Mouse (Mus musculus): ENCODE data around the gene Bdkrb2. TPM values are rescaled to one million over a fixed set of nuclear protein-coding genes. Genes with fewer than 3 reads are reported as not detected.

The Bdkrb2 gene
- total RNA-seq, 2 experiments from 2014 or later: 0.21 to 0.41 TPM

GRCm38 (mm10) chr12:105634374-105635067 is 71.5 kb downstream of the Bdkrb2 start:
- DNase-seq (ENCODE audit: low spot score in 2 of 2): no peak
- intact Hi-C loops (cut with DNase I): no loop called here

- intact Hi-C loops (cut with DNase I): no loop called here
- no peak for DNase-seq (ENCODE audit: low spot score in 2 of 2)
Measured at GRCm38 (mm10) chr12:105636551-105636950, 73.5 kb downstream of the Bdkrb2 start.

GRCm38 (mm10) chr12:105637554-105637953 is 74.5 kb downstream of the Bdkrb2 start:
- intact Hi-C loops (cut with DNase I): no loop called here
- no peak for DNase-seq (ENCODE audit: low spot score in 2 of 2)

GRCm38 (mm10) chr12:105642770-105643321 is 79.8 kb downstream of the Bdkrb2 start:
- no peak for DNase-seq (ENCODE audit: low spot score in 2 of 2)
- intact Hi-C loops (cut with DNase I): no loop called here

Other genes starting within 250 kb of the Bdkrb2 start
- 10 to 100 TPM; 11.1 to 12.1 TPM for gene Tunar, start 229.4 kb upstream of the Bdkrb2 start, total RNA-seq (2021)
- gene D430019H16Rik, start 109.4 kb upstream of the Bdkrb2 start, total RNA-seq (2021): 10 to 100 TPM; 96.6 to 99.5 TPM
- gene Bdkrb1, start 39.9 kb downstream of the Bdkrb2 start, total RNA-seq (2021): not detected
- gene Gskip, start 121.6 kb downstream of the Bdkrb2 start, total RNA-seq (2021): 10 to 100 TPM; 23.6 to 25.7 TPM
- gene Atg2b, start 122.0 kb downstream of the Bdkrb2 start, total RNA-seq (2021): 10 to 100 TPM; 45.0 to 46.2 TPM
- gene Ak7, start 142.8 kb downstream of the Bdkrb2 start, total RNA-seq (2021): under 1 TPM; 0.23 to 0.60 TPM
- gene Papola, start 221.5 kb downstream of the Bdkrb2 start, total RNA-seq (2021): 100 to 1,000 TPM; 141 to 159 TPM

Data from left cerebral cortex, postnatal 25 days (tissue).